Mouse (Mus musculus) lung, adult 2 months (tissue): Measurements from ENCODE around the gene Dusp12.

Source experiments
- CTCF ChIP-seq: fragments of 200-500 bp; IDR thresholded peaks from 2 replicates; pipeline ENCODE4 v1.5.1; 2011; ENCODE audit warnings: mild to moderate bottlenecking, low read length, control low read depth; ENCODE audit not compliant: insufficient read depth
- POLR2A ChIP-seq: fragments of 200-500 bp; IDR thresholded peaks from 2 replicates; pipeline ENCODE4 v1.6.1; 2011; ENCODE audit warnings: low read depth, mild to moderate bottlenecking, control low read depth, low read length, borderline replicate concordance; ENCODE audit errors: extremely low read depth

DNA sequence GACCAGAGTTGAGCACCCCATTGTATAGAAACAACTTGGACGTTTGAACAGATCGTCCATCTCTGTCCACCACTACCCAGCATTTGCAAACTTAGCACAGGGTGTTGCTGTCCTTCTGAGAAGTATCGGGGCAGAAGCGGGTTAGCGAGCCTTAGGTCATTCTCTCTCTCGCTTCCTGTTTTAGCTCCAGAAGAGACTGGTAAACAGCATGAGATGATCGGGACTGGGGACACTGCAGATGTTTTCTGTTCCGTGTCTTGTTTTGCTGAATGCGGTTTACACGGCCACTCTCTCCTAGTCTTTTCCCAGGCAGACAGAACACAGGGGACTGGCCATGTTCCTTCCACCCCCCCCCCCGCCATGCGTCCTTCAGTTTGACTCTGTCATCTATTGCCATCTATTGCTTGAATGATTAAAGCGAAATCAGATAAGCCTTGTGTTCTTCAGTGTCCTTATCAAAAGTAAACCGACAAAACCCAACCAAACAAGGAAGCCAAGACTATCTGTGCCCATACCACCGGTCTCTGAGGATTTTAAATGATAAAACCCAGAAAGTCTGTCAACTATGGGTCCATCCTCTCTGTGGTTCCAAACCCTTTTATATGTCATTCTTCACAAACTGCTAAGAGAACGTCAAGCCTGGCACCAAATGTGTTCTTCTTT, 13.2 kb upstream of the Dusp12 start:
- no peak for TF ChIP-seq CTCF
- TF ChIP-seq POLR2A = no peak
